Mouse (Mus musculus): Measurements from ENCODE around the gene Tmem104.

Tmem104 gene

DNA sequence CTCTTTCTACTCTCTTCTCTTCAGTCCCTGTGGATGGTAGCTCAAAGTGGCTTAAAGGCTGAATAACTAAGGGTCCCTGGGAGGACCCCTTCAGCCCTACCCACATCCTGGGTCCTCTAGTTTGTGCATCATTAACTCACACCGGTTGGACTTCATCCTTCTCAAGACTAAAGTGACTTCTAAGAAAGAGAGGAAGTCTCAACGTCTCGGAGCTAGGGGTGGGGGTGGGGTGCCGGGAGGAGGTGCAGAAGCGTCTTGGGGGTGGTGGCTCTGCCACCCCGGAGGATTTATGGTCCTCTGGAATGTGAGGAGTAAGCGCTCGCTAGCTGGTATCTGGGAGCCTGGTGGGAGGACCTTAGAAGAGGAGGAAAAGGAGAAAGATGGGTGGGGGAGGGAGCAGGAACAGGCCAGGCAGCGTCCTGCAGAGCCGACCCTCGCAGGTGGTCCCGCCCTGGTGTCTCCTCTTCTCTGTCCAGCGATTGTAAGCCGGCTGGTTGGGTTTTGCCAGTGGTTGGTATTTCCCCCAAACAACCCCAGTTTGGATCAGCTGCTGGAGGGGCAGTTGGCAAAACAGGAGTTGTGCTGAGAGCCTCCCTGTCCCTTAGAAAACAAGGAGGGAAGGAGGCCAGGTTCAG lies 22.8 kb upstream of the Tmem104 start:
- in situ Hi-C loops (cut with MseI, MboI) = loop anchor here in 1 of 2 experiments (5.0 kb wide), 1 partner anchor 98 kb away; no protein-coding TSS in a partner anchor

DNA sequence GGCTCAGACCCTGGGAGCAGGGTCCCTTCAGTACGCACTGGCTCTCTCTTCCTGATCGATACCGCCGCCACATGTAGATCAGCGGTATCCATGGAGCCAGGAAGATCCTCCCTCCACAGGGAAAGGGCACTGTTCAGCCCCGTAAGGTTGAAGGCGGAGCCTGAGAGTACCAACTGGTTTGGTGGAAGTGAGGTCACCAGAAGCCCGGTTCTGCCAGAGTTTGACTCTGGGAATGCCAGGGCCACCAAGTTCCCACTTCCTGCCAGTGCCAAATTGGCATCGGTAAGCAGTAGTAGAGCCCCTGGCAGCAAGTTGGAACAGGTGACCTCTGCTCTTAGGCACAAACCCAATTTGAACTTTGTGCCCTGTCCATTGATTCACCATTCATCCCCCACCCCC lies 22.3 kb upstream of the Tmem104 start:
- in situ Hi-C loops (cut with MseI, MboI) = loop anchor here in 1 of 2 experiments (5.0 kb wide), 1 partner anchor 97 kb away; no protein-coding TSS in a partner anchor

GRCm38 (mm10) chr11:115166776-115167175 lies 20.5 kb upstream of the Tmem104 start:
- in situ Hi-C loops (cut with MseI, MboI) = no loop called here

GRCm38 (mm10) chr11:115167631-115168249 lies 19.5 kb upstream of the Tmem104 start:
- in situ Hi-C loops (cut with MseI, MboI) = no loop called here

DNA sequence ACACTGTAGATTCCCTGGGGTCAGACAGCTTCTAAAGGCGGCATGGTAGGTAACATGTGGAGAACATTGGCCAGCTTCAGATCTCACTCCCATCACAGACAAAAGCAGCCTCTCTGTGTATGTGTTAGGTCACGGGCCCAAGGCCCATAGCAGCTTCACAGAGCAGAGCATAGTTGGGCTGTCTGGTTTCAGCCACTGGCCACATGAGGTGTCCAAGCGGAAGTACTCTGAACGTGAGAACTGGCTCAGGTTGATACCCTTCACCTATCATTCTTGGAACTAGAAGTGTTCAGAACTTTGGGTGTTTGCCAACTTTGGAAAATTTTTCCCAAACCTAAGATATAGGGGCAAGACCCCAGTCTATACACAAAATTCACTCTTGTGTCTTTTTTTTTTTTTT lies 17.9 kb upstream of the Tmem104 start:
- in situ Hi-C loops (cut with MseI, MboI) = no loop called here

- in situ Hi-C loops (cut with MseI, MboI) = no loop called here
Measured at GRCm38 (mm10) chr11:115171125-115171524, 16.2 kb upstream of the Tmem104 start.

DNA sequence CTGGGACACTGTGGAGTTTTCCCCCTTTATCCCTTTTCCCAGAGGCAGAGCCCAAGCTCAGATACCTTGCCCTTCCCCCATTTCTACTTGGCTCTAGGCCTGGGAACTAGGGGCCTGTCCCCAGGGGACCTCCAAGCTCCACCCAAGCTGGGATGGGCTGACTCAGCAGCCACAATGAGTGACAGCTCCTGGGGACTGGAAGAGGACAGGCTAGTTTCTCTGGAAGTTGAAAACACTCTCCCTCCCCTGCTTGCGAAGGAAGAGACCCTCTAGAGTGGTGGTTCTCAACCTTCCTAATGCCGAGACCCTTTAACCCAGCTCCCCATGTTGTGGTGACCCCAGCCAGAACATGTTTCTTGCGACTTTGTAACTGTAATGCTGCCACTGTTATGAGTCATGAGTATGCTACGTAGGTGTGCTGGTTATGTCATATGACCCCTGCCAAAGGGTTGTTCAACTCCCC lies 14.4 kb upstream of the Tmem104 start:
- in situ Hi-C loops (cut with MseI, MboI) = no loop called here

- in situ Hi-C loops (cut with MseI, MboI) = no loop called here
Measured at GRCm38 (mm10) chr11:115173549-115174339, 13.5 kb upstream of the Tmem104 start.

DNA sequence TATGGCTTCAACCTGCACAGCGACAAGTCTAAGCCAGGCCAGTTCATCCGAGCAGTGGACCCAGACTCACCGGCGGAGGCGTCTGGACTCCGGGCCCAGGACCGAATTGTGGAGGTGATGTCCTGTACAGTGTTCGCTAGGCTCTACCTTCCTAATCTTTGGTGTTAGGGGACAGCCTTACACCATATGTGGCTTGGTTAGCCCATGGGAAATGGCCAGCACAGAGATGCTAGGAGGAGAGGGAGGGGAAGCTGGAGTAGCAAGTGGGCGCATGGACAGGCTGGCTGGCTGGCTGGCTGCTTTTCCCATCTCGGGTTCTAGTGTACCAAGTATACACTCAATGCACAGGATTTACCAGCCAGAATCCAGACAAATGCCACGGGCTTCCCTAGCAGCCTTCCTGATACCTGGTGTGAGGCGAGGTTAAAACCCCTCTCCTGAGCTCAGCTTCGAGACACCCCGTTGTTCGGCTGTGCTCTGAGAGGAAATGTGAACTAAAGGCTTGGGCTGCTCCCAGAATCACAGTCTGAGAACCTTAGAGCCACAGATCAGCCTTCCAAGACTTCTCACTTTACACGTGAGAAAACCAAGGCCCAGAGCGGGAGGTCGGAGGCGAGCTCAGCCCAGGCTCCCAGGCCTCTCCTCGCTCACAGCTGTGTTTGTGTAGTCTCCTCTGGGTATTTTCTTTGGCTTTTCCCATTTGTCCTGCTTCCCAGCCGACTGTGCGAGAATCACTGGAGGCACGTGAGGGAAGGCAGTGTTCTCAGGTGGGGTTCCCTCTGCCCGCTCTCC lies 10.7 kb upstream of the Tmem104 start:
- in situ Hi-C loops (cut with MseI, MboI) = no loop called here

- in situ Hi-C loops (cut with MseI, MboI) = no loop called here
Measured at GRCm38 (mm10) chr11:115177559-115178195, 9.6 kb upstream of the Tmem104 start.

DNA sequence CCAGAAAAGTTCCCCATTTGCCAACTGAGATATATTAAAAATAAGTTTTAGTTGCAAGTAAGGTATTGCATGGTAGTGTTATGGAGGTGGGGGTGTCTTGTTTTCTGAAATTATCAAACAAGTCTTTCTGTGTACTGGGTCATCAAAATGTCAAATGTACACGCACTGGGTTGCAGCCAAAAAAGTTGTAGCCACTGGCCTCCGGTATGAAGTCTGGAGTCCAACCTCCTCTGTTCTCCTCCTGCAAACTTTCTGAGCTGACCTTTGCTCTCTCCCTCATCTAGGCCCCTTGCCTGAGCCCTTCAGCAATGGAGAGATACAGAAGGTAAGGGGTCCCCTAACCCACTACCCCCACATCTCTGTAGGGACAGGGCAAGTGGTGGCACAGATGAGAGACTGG lies 8.5 kb upstream of the Tmem104 start:
- in situ Hi-C loops (cut with MseI, MboI) = no loop called here

- in situ Hi-C loops (cut with MseI, MboI) = no loop called here
Measured at GRCm38 (mm10) chr11:115179191-115179590, 8.1 kb upstream of the Tmem104 start.

DNA sequence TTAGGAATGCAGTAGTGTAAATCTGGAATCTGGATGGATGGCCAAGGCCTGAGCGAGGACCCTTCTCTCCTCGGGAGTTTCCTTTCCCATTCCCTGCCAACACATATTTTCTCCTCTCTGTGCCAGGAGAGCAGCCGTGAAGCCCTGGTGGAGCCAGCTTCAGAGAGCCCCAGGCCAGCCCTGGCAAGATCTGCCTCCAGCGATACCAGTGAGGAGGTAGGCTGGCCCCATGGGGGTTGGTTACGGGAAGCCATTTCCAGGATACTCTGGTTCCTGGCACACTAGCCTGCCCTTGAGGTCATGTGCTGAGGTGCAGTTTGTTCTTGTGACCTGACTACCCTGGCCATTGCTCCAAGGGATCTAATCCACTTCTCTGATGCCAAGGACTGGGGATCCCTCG lies 7.4 kb upstream of the Tmem104 start:
- in situ Hi-C loops (cut with MseI, MboI) = no loop called here

GRCm38 (mm10) chr11:115181913-115182638 lies 5.2 kb upstream of the Tmem104 start:
- in situ Hi-C loops (cut with MseI, MboI) = no loop called here

- in situ Hi-C loops (cut with MseI, MboI) = no loop called here
Measured at GRCm38 (mm10) chr11:115184973-115185372, 2.3 kb upstream of the Tmem104 start.

DNA sequence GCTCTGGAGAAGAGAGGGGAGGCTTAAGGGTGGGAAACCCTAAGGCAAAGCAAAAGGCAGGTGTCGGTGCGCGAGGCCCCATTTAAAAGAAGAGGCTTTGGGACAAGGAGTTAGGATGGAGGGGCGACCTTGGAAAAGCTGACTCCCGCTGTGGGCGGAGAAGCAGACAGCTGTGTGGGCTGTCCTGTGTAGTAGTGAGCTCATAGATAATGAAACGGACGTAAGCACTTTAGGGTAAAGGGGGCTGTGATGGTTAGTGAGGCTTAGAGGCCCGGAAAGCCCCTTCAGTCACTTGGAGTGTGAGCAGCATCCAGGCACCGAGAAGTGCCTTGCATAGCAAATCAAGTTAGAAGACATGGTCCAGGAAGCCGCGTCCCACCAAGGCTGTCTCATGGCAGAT lies 406 bp downstream of the Tmem104 start, which contains the start of gene Nat9:
Gene Nat9, minus strand, starts transcription at position 167 of the 400 bp plus-strand sequence.
- in situ Hi-C loops (cut with MseI, MboI) = no loop called here

DNA sequence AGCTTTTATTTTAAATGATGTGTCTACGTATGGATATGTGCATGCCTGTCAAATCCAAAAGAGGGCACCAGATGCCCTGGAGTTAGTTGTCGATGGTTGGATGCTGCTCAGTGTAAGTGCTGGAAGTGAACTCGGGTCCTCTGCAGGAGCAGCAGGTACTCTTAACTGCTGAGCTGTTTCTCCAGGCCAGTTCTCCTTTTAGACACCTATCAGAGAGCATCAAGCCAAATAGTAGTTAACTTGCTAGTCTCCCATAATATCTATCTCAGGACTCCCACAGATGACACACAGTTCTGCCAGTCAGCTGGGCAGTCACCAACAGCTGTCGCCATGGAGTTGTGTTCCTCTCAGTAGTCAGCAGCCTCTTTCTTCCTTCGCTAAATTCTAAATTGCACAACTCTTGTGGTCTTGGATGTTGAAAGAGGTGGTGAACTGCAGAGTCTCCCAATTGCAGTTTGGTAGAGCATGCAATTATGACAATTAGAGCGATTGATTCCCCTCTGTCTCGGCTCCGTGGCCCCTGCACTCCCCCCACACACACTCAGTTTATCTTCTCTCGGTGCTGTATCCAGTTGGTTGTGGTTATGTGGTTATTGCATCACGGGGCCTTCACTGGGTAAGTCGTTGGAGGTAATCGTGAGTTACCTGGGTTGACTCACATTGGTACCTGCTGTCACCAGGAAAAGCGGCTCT lies 1.4 kb downstream of the Tmem104 start:
- in situ Hi-C loops (cut with MseI, MboI) = no loop called here

DNA sequence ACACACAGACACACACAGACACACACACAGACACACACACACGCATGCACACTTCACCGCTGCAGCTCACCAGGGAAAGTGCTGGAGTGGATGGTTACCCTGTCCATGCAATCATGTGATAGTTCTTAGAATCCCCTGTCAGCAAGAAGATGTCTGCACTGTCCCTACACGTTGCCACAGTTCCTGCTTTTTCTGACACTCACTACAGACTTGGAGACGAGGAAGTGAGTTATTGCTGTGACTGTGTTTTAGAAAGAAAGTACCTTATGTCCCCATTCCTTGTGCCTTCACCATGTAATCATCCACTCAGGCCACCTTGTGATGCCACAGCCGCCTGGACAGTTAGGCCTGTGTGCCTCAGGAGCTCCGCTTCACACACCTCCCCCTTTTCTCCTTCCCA lies 2.0 kb downstream of the Tmem104 start:
- in situ Hi-C loops (cut with MseI, MboI) = no loop called here

GRCm38 (mm10) chr11:115192180-115192579 lies 4.9 kb downstream of the Tmem104 start:
- in situ Hi-C loops (cut with MseI, MboI) = no loop called here

GRCm38 (mm10) chr11:115194693-115195092 lies 7.4 kb downstream of the Tmem104 start:
- in situ Hi-C loops (cut with MseI, MboI) = loop anchor here in 1 of 2 experiments (5.0 kb wide), 1 partner anchor 68 kb away; no protein-coding TSS in a partner anchor
